Comparison of ENCODE assay signal across 14 mouse cellular contexts in genomic region chr2:31129742-31130518, GRCm38 (mm10). TPM values are rescaled to one million over a fixed set of nuclear protein-coding genes. Genes with fewer than 3 reads are reported as not detected.
A peak's percentile ranks its signal among the peaks of the same experiment; 100 is the strongest.
DNase-seq lines count a peak whose midpoint lies in the region; ATAC-seq and TF ChIP-seq lines count a peak whose summit lies in the region.
"Had no signal": no experiment of that assay in that cellular context is flagged by ENCODE, and none has a peak within 500 bp of the region (broad histone marks: within the 10 kb centered on the region; RNA-seq: fewer than 3 reads in every experiment).

No protein-coding gene starts in this region.

- intact Hi-C loops in heart, postnatal 25 days (cut with DNase I) = no loop called here

- H3K4me1 ChIP-seq in heart, embryonic 13.5 days = peaks cover 67% of the 10 kb centered on the region
- no peaks in the 10 kb centered on the region for H3K4me1 ChIP-seq in intestine, postnatal 0 days (replicated peaks; ENCODE audit: control insufficient read depth, insufficient read depth, low read length)
- no peaks in the 10 kb centered on the region for H3K4me1 ChIP-seq in forebrain, postnatal 0 days (ENCODE audit: insufficient read depth)
- H3K4me1 ChIP-seq: forebrain, embryonic 15.5 days had no signal

- WGBS in heart, embryonic 13.5 days = 60% methylated on average over 14 of the region's 14 CpGs
- WGBS in intestine, postnatal 0 days = 69% methylated on average over 14 of the region's 14 CpGs
- 86% methylated on average over 14 of the region's 14 CpGs for WGBS in forebrain, postnatal 0 days

- no peak for ATAC-seq in heart, embryonic 13.5 days (ENCODE audit: extremely low read depth, insufficient number of reproducible peaks, low FRiP score, low TSS enrichment)
- no peak for ATAC-seq in intestine, postnatal 0 days
- ATAC-seq in forebrain, postnatal 0 days = no peak
- ATAC-seq: forebrain, embryonic 15.5 days had no signal

- H3K9ac ChIP-seq in heart, embryonic 13.5 days = 0 out of 2 replicates have a peak overlapping the region, but pooled peaks have one; percentile 28
- H3K9ac ChIP-seq in intestine, postnatal 0 days (ENCODE audit: low read depth, low read length) = 0 out of 2 replicates have a peak overlapping the region, but pooled peaks have one; percentile 11
- H3K9ac ChIP-seq in forebrain, postnatal 0 days = no peak overlapping the region
- H3K9ac ChIP-seq: forebrain, embryonic 15.5 days; hindbrain, embryonic 14.5 days; kidney, embryonic 15.5 days; liver, embryonic 15.5 days had no signal

- H3K36me3 ChIP-seq in heart, embryonic 13.5 days = no peaks in the 10 kb centered on the region
- no peaks in the 10 kb centered on the region for H3K36me3 ChIP-seq in intestine, postnatal 0 days (ENCODE audit: control insufficient read depth, insufficient read depth)
- no peaks in the 10 kb centered on the region for H3K36me3 ChIP-seq in forebrain, postnatal 0 days (ENCODE audit: insufficient read depth)
- H3K36me3 ChIP-seq: forebrain, embryonic 15.5 days; kidney, embryonic 15.5 days; liver, embryonic 15.5 days had no signal

- H3K4me2 ChIP-seq in heart, embryonic 13.5 days = no peak overlapping the region
- no peak overlapping the region for H3K4me2 ChIP-seq in intestine, postnatal 0 days (replicated peaks; ENCODE audit: low read depth)
- no peak overlapping the region for H3K4me2 ChIP-seq in forebrain, postnatal 0 days (ENCODE audit: low read depth)
- H3K4me2 ChIP-seq: forebrain, embryonic 15.5 days; hindbrain, embryonic 14.5 days; kidney, embryonic 15.5 days; liver, embryonic 15.5 days had no signal

- peak overlapping the region; percentile 82 for H3K27ac ChIP-seq in heart, embryonic 13.5 days (replicated peaks)
- H3K27ac ChIP-seq in intestine, postnatal 0 days (ENCODE audit: low read depth, low read length) = no peak overlapping the region
- H3K27ac ChIP-seq in forebrain, postnatal 0 days (ENCODE audit: low read depth, low read length) = no peak overlapping the region
- H3K27ac ChIP-seq: forebrain, embryonic 15.5 days; hindbrain, embryonic 14.5 days had no signal

- H3K4me3 ChIP-seq in heart, embryonic 13.5 days = no peak overlapping the region
- no peak overlapping the region for H3K4me3 ChIP-seq in intestine, postnatal 0 days (ENCODE audit: low read depth, low read length)
- no peak overlapping the region for H3K4me3 ChIP-seq in forebrain, postnatal 0 days (ENCODE audit: low read depth, low read length)
- H3K4me3 ChIP-seq: forebrain, embryonic 15.5 days; kidney, embryonic 15.5 days; liver, embryonic 15.5 days had no signal

- DNase-seq in heart, postnatal 25 days (ENCODE audit: low spot score) = no peak
- DNase-seq in retina, postnatal 1 day = peak; percentile 55
- no peak for DNase-seq in retina, embryonic 14.5 days (ENCODE audit: low spot score)
- no peak for DNase-seq in forebrain, postnatal 0 days
- no peak for DNase-seq in frontal cortex, postnatal 10 days (ENCODE audit: low spot score in 2 of 2)
- DNase-seq: cerebellum, adult 8-10 months; gastrocnemius, postnatal 25 days; right cerebral cortex, adult 18-20 months had no signal

- no peaks in the 10 kb centered on the region for H3K9me3 ChIP-seq in heart, embryonic 13.5 days
- H3K9me3 ChIP-seq in intestine, postnatal 0 days (ENCODE audit: control insufficient read depth) = no peaks in the 10 kb centered on the region
- H3K9me3 ChIP-seq in forebrain, postnatal 0 days (ENCODE audit: low read length) = no peaks in the 10 kb centered on the region
- H3K9me3 ChIP-seq: forebrain, embryonic 15.5 days; kidney, embryonic 15.5 days; liver, embryonic 15.5 days had no signal

- no peaks in the 10 kb centered on the region for H3K27me3 ChIP-seq in heart, embryonic 13.5 days (replicated peaks)
- H3K27me3 ChIP-seq in intestine, postnatal 0 days (replicated peaks; ENCODE audit: control insufficient read depth, insufficient read depth, low read length) = no peaks in the 10 kb centered on the region
- no peaks in the 10 kb centered on the region for H3K27me3 ChIP-seq in forebrain, postnatal 0 days (ENCODE audit: insufficient read depth, low read length)
- H3K27me3 ChIP-seq: forebrain, embryonic 15.5 days; kidney, embryonic 15.5 days; liver, embryonic 15.5 days had no signal

- no peak for TF ChIP-seq CTCF in intestine, postnatal 0 days (IDR thresholded peaks at IDR 0.05; ENCODE audit: low read depth)
- TF ChIP-seq CTCF in forebrain, postnatal 0 days (IDR thresholded peaks at IDR 0.05; ENCODE audit: low read depth) = no peak

RNA-seq across cellular contexts. Expression of gene Fnbp1, which starts 11.9 kb away (rescaled TPM):
- polyA plus RNA-seq in heart, embryonic 13.5 days (2015; fragmentation: Nextera tagmentation; extraction: Ambion mirVana) = 17.6 and 18.7 TPM in 2 replicates
- 10 to 100 TPM; 50.0 to 53.4 TPM for total RNA-seq in heart, postnatal 25 days (2021)
- polyA plus RNA-seq in intestine, postnatal 0 days (2015; fragmentation: Nextera tagmentation; extraction: Ambion mirVana) = 10.4 and 11.8 TPM in 2 replicates
- total RNA-seq in forebrain, postnatal 0 days (2014; rRNA removed) = 9.2 and 13.3 TPM in 2 replicates
- polyA plus RNA-seq in forebrain, postnatal 0 days (2015; fragmentation: Nextera tagmentation; extraction: Ambion mirVana) = 9.8 and 20.1 TPM in 2 replicates

RNA-seq across cellular contexts. Expression of gene Gpr107, which starts 22.2 kb away (rescaled TPM):
- polyA plus RNA-seq in heart, embryonic 13.5 days (2015; fragmentation: Nextera tagmentation; extraction: Ambion mirVana) = 29.7 and 34.8 TPM in 2 replicates
- total RNA-seq in heart, postnatal 25 days (2021) = 10 to 100 TPM; 33.1 to 35.1 TPM
- 46.8 and 48.3 TPM in 2 replicates for polyA plus RNA-seq in intestine, postnatal 0 days (2015; fragmentation: Nextera tagmentation; extraction: Ambion mirVana)
- total RNA-seq in forebrain, postnatal 0 days (2014; rRNA removed) = 40.8 and 47.6 TPM in 2 replicates
- polyA plus RNA-seq in forebrain, postnatal 0 days (2015; fragmentation: Nextera tagmentation; extraction: Ambion mirVana) = 20.3 and 24.0 TPM in 2 replicates
